Mouse (Mus musculus) v-Abl transformed pro-B cells (cell line): Measurements from ENCODE around the gene Vmn2r93.

Experiments
- in situ Hi-C, 2 experiments: fragments of 400-800 bp; cut with MboI; formaldehyde crosslinking; loops; one replicate each; pipeline ENCODE4 v1.15.1; 2025; ENCODE audit not compliant: unreplicated experiment in 2 of 2

Vmn2r93 gene

DNA sequence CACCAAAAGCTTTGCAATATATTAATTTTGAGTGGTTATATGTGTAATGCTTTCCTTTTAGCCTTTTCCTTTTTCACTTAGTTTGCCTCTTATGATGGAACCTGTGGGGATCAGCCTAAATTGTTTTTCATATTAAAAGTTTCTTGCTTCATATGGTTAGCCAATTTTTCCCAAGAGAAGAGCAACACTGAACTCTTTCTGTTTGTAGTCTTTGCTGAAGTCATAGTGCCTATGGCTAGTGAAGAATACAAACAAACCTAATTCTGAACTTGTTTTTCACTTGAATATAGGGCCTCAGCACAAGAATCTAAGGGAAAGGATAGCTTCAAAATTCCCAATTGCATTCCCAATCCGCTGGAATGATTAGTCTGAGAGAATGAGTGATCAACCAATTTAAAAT lies at the start of gene Vmn2r93:
TSS of gene Vmn2r93 (plus strand) at position 301 of the 400 bp plus-strand sequence.
- in situ Hi-C loops: no loop called here

DNA sequence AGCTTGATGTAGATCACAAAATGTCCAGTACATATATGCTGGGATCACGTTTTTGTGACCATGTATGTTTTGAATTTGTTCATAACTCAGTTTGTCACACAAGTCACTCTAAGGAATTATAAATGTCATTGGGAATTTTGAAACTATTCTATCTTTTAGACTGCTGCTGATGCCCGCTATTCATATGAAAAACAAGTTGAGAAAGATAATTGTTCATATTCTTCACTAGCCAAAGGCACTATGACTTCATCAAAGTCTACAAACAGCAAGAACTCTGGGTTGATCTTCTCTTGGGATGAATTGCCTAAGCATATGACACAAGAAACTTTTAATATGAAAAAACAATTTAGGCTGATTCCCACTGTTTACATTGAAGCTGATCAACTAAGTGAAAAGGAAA lies 20.2 kb upstream of the Vmn2r93 start, which contains the start of gene Vmn2r94:
TSS of gene Vmn2r94 (minus strand) at position 101 of the 400 bp plus-strand sequence.
- in situ Hi-C loops: no loop called here

DNA sequence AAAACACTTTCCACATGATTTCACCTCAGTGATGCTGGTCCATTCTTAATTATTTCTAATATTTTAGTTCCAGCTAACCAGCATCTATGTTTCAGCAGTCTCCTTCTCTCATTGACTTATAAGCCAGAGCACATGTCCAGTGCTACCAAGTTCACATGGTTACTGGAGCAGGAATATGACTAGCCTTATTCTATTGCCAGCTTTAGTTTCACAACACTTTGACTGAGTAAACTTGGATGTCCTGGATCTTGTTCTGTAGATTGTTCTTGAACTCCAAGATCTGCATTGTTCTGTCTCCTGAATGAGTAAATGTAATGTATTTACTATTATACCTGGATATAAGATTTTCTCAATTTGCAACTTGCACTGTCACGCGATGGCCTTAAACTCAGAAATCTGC lies 25.1 kb downstream of the Vmn2r93 start:
- in situ Hi-C loops: no loop called here

- in situ Hi-C loops: no loop called here
Measured at GRCm38 (mm10) chr17:18360007-18360406, 62.1 kb downstream of the Vmn2r93 start.

GRCm38 (mm10) chr17:18360602-18361001 lies 62.7 kb downstream of the Vmn2r93 start:
- in situ Hi-C loops: no loop called here
